Mouse (Mus musculus): Measurements from ENCODE around the gene Mlxipl. TPM values are rescaled to one million over a fixed set of nuclear protein-coding genes. Genes with fewer than 3 reads are reported as not detected.
"Not testable (repeated sequence)": the region's sequence is repeated elsewhere in the genome, so short reads cannot be mapped to it uniquely, and the experiment has no call there.

The Mlxipl gene
- polyA plus RNA-seq, 1 experiment from 2014 or later: 1.6 TPM

- Histone ChIP-seq H3K4me2 (replicated peaks; ENCODE audit: low read depth, low read length) (peak within 1 kb of the TSS; percentile 91), H3K9me3 (ENCODE audit: control insufficient read depth, low read length) (no peaks in the 10 kb centered on the region), H3K27ac (ENCODE audit: low read depth, low read length) (no peak within 1 kb of the TSS), H3K4me3 (ENCODE audit: low read depth, low read length) (peak within 1 kb of the TSS; percentile 85), H3K36me3 (ENCODE audit: control insufficient read depth, insufficient read depth, low read length) (0 out of 2 replicates have a peak, but pooled peaks cover 4% of the 10 kb centered on the region), H3K9ac (ENCODE audit: low read depth, low read length) (peak within 1 kb of the TSS; percentile 87), H3K4me1 (replicated peaks; ENCODE audit: control insufficient read depth, insufficient read depth, low read length) (no peaks in the 10 kb centered on the region), H3K27me3 (ENCODE audit: control insufficient read depth, insufficient read depth, low read length) (no peaks in the 10 kb centered on the region)
- peak; percentile 99 for DNase-seq (ENCODE audit: low spot score)
- peak; percentile 97 for ATAC-seq (ENCODE audit: low FRiP score)
- under 1% methylated on average over 51 of the region's 52 CpGs for WGBS
Observed at GRCm38 (mm10) chr5:135063629-135064381, 25.9 kb upstream of the Mlxipl start, which contains the start of gene Dnajc30. Dnajc30 (plus strand) TSS chr5:135064202.

- 0 out of 2 replicates have a peak, but pooled peaks cover 4% of the 10 kb centered on the region for H3K36me3 ChIP-seq (ENCODE audit: control insufficient read depth, insufficient read depth, low read length)
- H3K4me3 ChIP-seq (ENCODE audit: low read depth, low read length): peak overlapping the region; percentile 85
- H3K9me3 ChIP-seq (ENCODE audit: control insufficient read depth, low read length): no peaks in the 10 kb centered on the region
- H3K9ac ChIP-seq (ENCODE audit: low read depth, low read length): peak overlapping the region; percentile 87
- no peak overlapping the region for H3K27ac ChIP-seq (ENCODE audit: low read depth, low read length)
- ATAC-seq (ENCODE audit: low FRiP score) (peak; percentile 68; the same call in 1 of the 2 replicates), DNase-seq (ENCODE audit: low spot score) (no peak)
- no peaks in the 10 kb centered on the region for H3K4me1 ChIP-seq (replicated peaks; ENCODE audit: control insufficient read depth, insufficient read depth, low read length)
- no peaks in the 10 kb centered on the region for H3K27me3 ChIP-seq (ENCODE audit: control insufficient read depth, insufficient read depth, low read length)
- WGBS: under 1% methylated on average over 40 of the region's 40 CpGs
- peak overlapping the region; percentile 91 for H3K4me2 ChIP-seq (replicated peaks; ENCODE audit: low read depth, low read length)
Observed at GRCm38 (mm10) chr5:135064382-135064766, 25.3 kb upstream of the Mlxipl start.

- WGBS: 77% methylated on average over 9 of the region's 9 CpGs
- not testable (repeated sequence) for H3K4me1 ChIP-seq (replicated peaks; ENCODE audit: control insufficient read depth, insufficient read depth, low read length); H3K9me3 ChIP-seq (ENCODE audit: control insufficient read depth, low read length); H3K36me3 ChIP-seq (ENCODE audit: control insufficient read depth, insufficient read depth, low read length); DNase-seq (ENCODE audit: low spot score); H3K27me3 ChIP-seq (ENCODE audit: control insufficient read depth, insufficient read depth, low read length); H3K27ac ChIP-seq (ENCODE audit: low read depth, low read length); ATAC-seq (ENCODE audit: low FRiP score)
- H3K9ac ChIP-seq (ENCODE audit: low read depth, low read length): peak within 1 kb of the TSS; percentile 87
- peak within 1 kb of the TSS; percentile 85 for H3K4me3 ChIP-seq (ENCODE audit: low read depth, low read length)
- peak within 1 kb of the TSS; percentile 91 for H3K4me2 ChIP-seq (replicated peaks; ENCODE audit: low read depth, low read length)
Observed at GRCm38 (mm10) chr5:135064909-135065446, 24.7 kb upstream of the Mlxipl start, which contains the start of gene Bud23. Bud23 (minus strand) TSS chr5:135064959.

- Histone ChIP-seq H3K9me3 (ENCODE audit: control insufficient read depth, low read length) (no peaks in the 10 kb centered on the region), H3K4me3 (ENCODE audit: low read depth, low read length) (no peak overlapping the region), H3K9ac (ENCODE audit: low read depth, low read length) (no peak overlapping the region), H3K27me3 (ENCODE audit: control insufficient read depth, insufficient read depth, low read length) (no peaks in the 10 kb centered on the region), H3K4me2 (replicated peaks; ENCODE audit: low read depth, low read length) (no peak overlapping the region), H3K36me3 (ENCODE audit: control insufficient read depth, insufficient read depth, low read length) (no peaks in the 10 kb centered on the region), H3K27ac (ENCODE audit: low read depth, low read length) (no peak overlapping the region), H3K4me1 (replicated peaks; ENCODE audit: control insufficient read depth, insufficient read depth, low read length) (no peaks in the 10 kb centered on the region)
- ATAC-seq (ENCODE audit: low FRiP score) (no peak), DNase-seq (ENCODE audit: low spot score) (no peak)
- 96% methylated on average over 3 of the region's 3 CpGs for WGBS
Observed at GRCm38 (mm10) chr5:135066008-135066407, 23.7 kb upstream of the Mlxipl start.

- H3K36me3 ChIP-seq (ENCODE audit: control insufficient read depth, insufficient read depth, low read length): no peaks in the 10 kb centered on the region
- no peak overlapping the region for H3K9ac ChIP-seq (ENCODE audit: low read depth, low read length)
- ATAC-seq (ENCODE audit: low FRiP score) (no peak), DNase-seq (ENCODE audit: low spot score) (no peak)
- no peaks in the 10 kb centered on the region for H3K9me3 ChIP-seq (ENCODE audit: control insufficient read depth, low read length)
- no peaks in the 10 kb centered on the region for H3K27me3 ChIP-seq (ENCODE audit: control insufficient read depth, insufficient read depth, low read length)
- H3K4me3 ChIP-seq (ENCODE audit: low read depth, low read length): no peak overlapping the region
- H3K27ac ChIP-seq (ENCODE audit: low read depth, low read length): no peak overlapping the region
- H3K4me1 ChIP-seq (replicated peaks; ENCODE audit: control insufficient read depth, insufficient read depth, low read length): peaks cover 4% of the 10 kb centered on the region
- H3K4me2 ChIP-seq (replicated peaks; ENCODE audit: low read depth, low read length): no peak overlapping the region
- WGBS: 91% methylated on average over 3 of the region's 3 CpGs
Observed at GRCm38 (mm10) chr5:135070448-135070847, 19.2 kb upstream of the Mlxipl start.

GRCm38 (mm10) chr5:135072061-135072460 is 17.6 kb upstream of the Mlxipl start:
- 97% methylated on average over 2 of the region's 2 CpGs for WGBS
- Histone ChIP-seq H3K27me3 (ENCODE audit: control insufficient read depth, insufficient read depth, low read length) (no peaks in the 10 kb centered on the region), H3K27ac (ENCODE audit: low read depth, low read length) (no peak overlapping the region), H3K36me3 (ENCODE audit: control insufficient read depth, insufficient read depth, low read length) (no peaks in the 10 kb centered on the region), H3K4me2 (replicated peaks; ENCODE audit: low read depth, low read length) (no peak overlapping the region), H3K9ac (ENCODE audit: low read depth, low read length) (no peak overlapping the region), H3K9me3 (ENCODE audit: control insufficient read depth, low read length) (no peaks in the 10 kb centered on the region), H3K4me3 (ENCODE audit: low read depth, low read length) (no peak overlapping the region), H3K4me1 (replicated peaks; ENCODE audit: control insufficient read depth, insufficient read depth, low read length) (peaks cover 4% of the 10 kb centered on the region)
- no peak for ATAC-seq (ENCODE audit: low FRiP score)
- DNase-seq (ENCODE audit: low spot score): no peak

- no peak overlapping the region for H3K4me3 ChIP-seq (ENCODE audit: low read depth, low read length)
- DNase-seq (ENCODE audit: low spot score): no peak
- H3K27me3 ChIP-seq (ENCODE audit: control insufficient read depth, insufficient read depth, low read length): no peaks in the 10 kb centered on the region
- H3K4me1 ChIP-seq (replicated peaks; ENCODE audit: control insufficient read depth, insufficient read depth, low read length): peaks cover 4% of the 10 kb centered on the region
- no peaks in the 10 kb centered on the region for H3K9me3 ChIP-seq (ENCODE audit: control insufficient read depth, low read length)
- no peak for ATAC-seq (ENCODE audit: low FRiP score)
- no peak overlapping the region for H3K27ac ChIP-seq (ENCODE audit: low read depth, low read length)
- H3K36me3 ChIP-seq (ENCODE audit: control insufficient read depth, insufficient read depth, low read length): no peaks in the 10 kb centered on the region
- no peak overlapping the region for H3K4me2 ChIP-seq (replicated peaks; ENCODE audit: low read depth, low read length)
- WGBS: 52% methylated on average over 6 of the region's 6 CpGs
- H3K9ac ChIP-seq (ENCODE audit: low read depth, low read length): no peak overlapping the region
Observed at GRCm38 (mm10) chr5:135072720-135073119, 17.0 kb upstream of the Mlxipl start.

- no peaks in the 10 kb centered on the region for H3K9me3 ChIP-seq (ENCODE audit: control insufficient read depth, low read length)
- peak overlapping the region; percentile 27; the same call in 1 of the 2 replicates for H3K9ac ChIP-seq (ENCODE audit: low read depth, low read length)
- WGBS: 20% methylated on average over 22 of the region's 26 CpGs
Observed at GRCm38 (mm10) chr5:135073349-135074150, 16.1 kb upstream of the Mlxipl start.

More at GRCm38 (mm10) chr5:135073349-135074150, 16.1 kb upstream of the Mlxipl start:
- DNase-seq (ENCODE audit: low spot score) (no peak), ATAC-seq (ENCODE audit: low FRiP score) (no peak)
- 0 out of 2 replicates have a peak overlapping the region, but pooled peaks have one; percentile 7 for H3K4me2 ChIP-seq (replicated peaks; ENCODE audit: low read depth, low read length)
- H3K27ac ChIP-seq (ENCODE audit: low read depth, low read length): peak overlapping the region; percentile 36; the same call in 1 of the 2 replicates
- H3K27me3 ChIP-seq (ENCODE audit: control insufficient read depth, insufficient read depth, low read length): no peaks in the 10 kb centered on the region
- peaks cover 4% of the 10 kb centered on the region for H3K4me1 ChIP-seq (replicated peaks; ENCODE audit: control insufficient read depth, insufficient read depth, low read length)
- no peak overlapping the region for H3K4me3 ChIP-seq (ENCODE audit: low read depth, low read length)
- no peaks in the 10 kb centered on the region for H3K36me3 ChIP-seq (ENCODE audit: control insufficient read depth, insufficient read depth, low read length)
